Mouse (Mus musculus) heart, embryonic 12.5 days (tissue): ENCODE measurements around the gene Crebzf. TPM values are rescaled to one million over a fixed set of nuclear protein-coding genes. Genes with fewer than 3 reads are reported as not detected.

Experiments used
- ATAC-seq: fragments of 200-750 bp; cut with Nextera tagmentation; 2 replicates; pipeline ENCODE4 v1.8.0; 2017; ENCODE audit warnings: moderate TSS enrichment, moderate library complexity; ENCODE audit not compliant: insufficient number of reproducible peaks, low FRiP score
- H3K27ac ChIP-seq: fragments of 300-500 bp; sonication (generic); 2 replicates; pipeline ENCODE4 v1.5.1; 2016; ENCODE audit warnings: mild to moderate bottlenecking, moderate library complexity; ENCODE audit not compliant: poor library complexity, severe bottlenecking
- H3K27me3 ChIP-seq: fragments of 300-500 bp; sonication (generic); replicated peaks from 2 replicates; pipeline ENCODE4 v1.6.1; 2016; ENCODE audit warnings: mild to moderate bottlenecking, moderate library complexity
- H3K36me3 ChIP-seq: fragments of 300-500 bp; sonication (generic); 2 replicates; pipeline ENCODE4 v1.6.1; 2016; ENCODE audit warnings: mild to moderate bottlenecking, moderate library complexity
- H3K4me1 ChIP-seq: fragments of 300-500 bp; sonication (generic); replicated peaks from 2 replicates; pipeline ENCODE4 v1.6.1; 2016; ENCODE audit warnings: mild to moderate bottlenecking
- H3K4me2 ChIP-seq: fragments of 300-500 bp; sonication (generic); 2 replicates; pipeline ENCODE4 v1.6.1; 2016; ENCODE audit warnings: mild to moderate bottlenecking, moderate library complexity
- H3K4me3 ChIP-seq: fragments of 300-500 bp; sonication (generic); 2 replicates; pipeline ENCODE4 v1.5.1; 2016; ENCODE audit warnings: mild to moderate bottlenecking
- H3K9ac ChIP-seq: fragments of 300-500 bp; sonication (generic); 2 replicates; pipeline ENCODE4 v1.6.1; 2016; ENCODE audit warnings: mild to moderate bottlenecking, moderate library complexity
- H3K9me3 ChIP-seq: fragments of 300-500 bp; sonication (generic); replicated peaks from 2 replicates; pipeline ENCODE4 v1.6.1; 2016; ENCODE audit warnings: mild to moderate bottlenecking, moderate library complexity
- WGBS: fragments of 180-500 bp; shearing (Covaris S2); methylation state at CpG from one replicate; pipeline ENCODE4 v1.1.7; 2016; 5-methylcytosine and 5-hydroxymethylcytosine counted together
- polyA plus RNA-seq: library from polyadenylated mRNA; unstranded; fragments of >200 nt; fragmentation: Nextera tagmentation; extraction: Ambion mirVana; gene quantifications from 2 replicates; pipeline ENCODE4 v1.2.1, GENCODE M21; 2016

Gene Crebzf
- polyA plus RNA-seq = 38.7 and 39.5 TPM in 2 replicates

GRCm38 (mm10) chr7:90442518-90443080, at the start of gene Crebzf:
Gene Crebzf, plus strand, starts transcription at chr7:90442729.
- Histone ChIP-seq H3K36me3 (0 out of 2 replicates have a peak, but pooled peaks cover 3% of the 10 kb centered on the region), H3K9ac (peak within 1 kb of the TSS; percentile 96), H3K4me3 (peak within 1 kb of the TSS; percentile 74), H3K27me3 (no peaks in the 10 kb centered on the region), H3K27ac (peak within 1 kb of the TSS; percentile 99), H3K4me1 (peaks cover 2% of the 10 kb centered on the region), H3K9me3 (no peaks in the 10 kb centered on the region), H3K4me2 (peak within 1 kb of the TSS; percentile 96)
- peak; percentile 96 for ATAC-seq
- under 1% methylated on average over 47 of the region's 54 CpGs for WGBS

GRCm38 (mm10) chr7:90395073-90395472, 47.5 kb upstream of the Crebzf start:
- no peak overlapping the region for H3K9ac ChIP-seq
- H3K27me3 ChIP-seq = no peaks in the 10 kb centered on the region
- ATAC-seq = no peak
- H3K27ac ChIP-seq = 0 out of 2 replicates have a peak overlapping the region, but pooled peaks have one; percentile 28
- 30% methylated on average over 4 of the region's 4 CpGs for WGBS
- H3K36me3 ChIP-seq = no peaks in the 10 kb centered on the region
- no peaks in the 10 kb centered on the region for H3K9me3 ChIP-seq
- no peak overlapping the region for H3K4me3 ChIP-seq
- peaks cover 13% of the 10 kb centered on the region for H3K4me1 ChIP-seq
- H3K4me2 ChIP-seq = no peak overlapping the region

GRCm38 (mm10) chr7:90395928-90396327, 46.6 kb upstream of the Crebzf start:
- ATAC-seq = no peak
- Histone ChIP-seq H3K4me1 (peaks cover 13% of the 10 kb centered on the region), H3K27me3 (no peaks in the 10 kb centered on the region), H3K36me3 (no peaks in the 10 kb centered on the region), H3K27ac (peak overlapping the region; percentile 29; the same call in 1 of the 2 replicates), H3K9ac (no peak overlapping the region), H3K4me2 (no peak overlapping the region), H3K4me3 (no peak overlapping the region), H3K9me3 (no peaks in the 10 kb centered on the region)
- 41% methylated on average over 5 of the region's 5 CpGs for WGBS

- no peaks in the 10 kb centered on the region for H3K4me1 ChIP-seq
- no peaks in the 10 kb centered on the region for H3K27me3 ChIP-seq
- no peaks in the 10 kb centered on the region for H3K36me3 ChIP-seq
- no peak overlapping the region for H3K27ac ChIP-seq
- no peaks in the 10 kb centered on the region for H3K9me3 ChIP-seq
- no peak overlapping the region for H3K4me2 ChIP-seq
- ATAC-seq = no peak
- H3K4me3 ChIP-seq = no peak overlapping the region
- H3K9ac ChIP-seq = no peak overlapping the region
- WGBS = 56% methylated on average over 3 of the region's 3 CpGs
Observed at GRCm38 (mm10) chr7:90409934-90410333, 32.6 kb upstream of the Crebzf start.

- Histone ChIP-seq H3K4me1 (0 out of 2 replicates have a peak, but pooled peaks cover 4% of the 10 kb centered on the region), H3K27ac (no peak within 1 kb of the TSS), H3K4me2 (peak within 1 kb of the TSS; percentile 85), H3K27me3 (no peaks in the 10 kb centered on the region), H3K36me3 (no peaks in the 10 kb centered on the region), H3K9me3 (no peaks in the 10 kb centered on the region), H3K4me3 (peak within 1 kb of the TSS; percentile 49), H3K9ac (peak within 1 kb of the TSS; percentile 71)
- peak; percentile 99 for ATAC-seq
- WGBS = 15% methylated on average over 29 of the region's 29 CpGs
Observed at GRCm38 (mm10) chr7:90426020-90427001, 16.2 kb upstream of the Crebzf start, which contains the start of gene Ccdc89. Gene Ccdc89, plus strand, starts transcription at chr7:90426577.

- H3K9ac ChIP-seq = peak overlapping the region; percentile 71
- no peaks in the 10 kb centered on the region for H3K36me3 ChIP-seq
- peak overlapping the region; percentile 85 for H3K4me2 ChIP-seq
- WGBS = 47% methylated on average over 9 of the region's 9 CpGs
- peak overlapping the region; percentile 49 for H3K4me3 ChIP-seq
- H3K9me3 ChIP-seq = no peaks in the 10 kb centered on the region
- H3K4me1 ChIP-seq = 0 out of 2 replicates have a peak, but pooled peaks cover 4% of the 10 kb centered on the region
- no peaks in the 10 kb centered on the region for H3K27me3 ChIP-seq
- ATAC-seq = no peak
- no peak overlapping the region for H3K27ac ChIP-seq
Observed at GRCm38 (mm10) chr7:90427006-90427405, 15.5 kb upstream of the Crebzf start.

GRCm38 (mm10) chr7:90432221-90432620, 10.3 kb upstream of the Crebzf start:
- no peak overlapping the region for H3K4me2 ChIP-seq
- H3K27me3 ChIP-seq = no peaks in the 10 kb centered on the region
- no peaks in the 10 kb centered on the region for H3K9me3 ChIP-seq
- ATAC-seq = no peak
- no peak overlapping the region for H3K4me3 ChIP-seq
- H3K27ac ChIP-seq = no peak overlapping the region
- no peak overlapping the region for H3K9ac ChIP-seq
- no peaks in the 10 kb centered on the region for H3K36me3 ChIP-seq
- H3K4me1 ChIP-seq = no peaks in the 10 kb centered on the region

- no peak overlapping the region for H3K27ac ChIP-seq
- no peak overlapping the region for H3K4me2 ChIP-seq
- no peaks in the 10 kb centered on the region for H3K36me3 ChIP-seq
- H3K9me3 ChIP-seq = no peaks in the 10 kb centered on the region
- no peaks in the 10 kb centered on the region for H3K27me3 ChIP-seq
- WGBS = 79% methylated on average over 4 of the region's 4 CpGs
- no peak overlapping the region for H3K4me3 ChIP-seq
- no peak overlapping the region for H3K9ac ChIP-seq
- ATAC-seq = no peak
- H3K4me1 ChIP-seq = no peaks in the 10 kb centered on the region
Observed at GRCm38 (mm10) chr7:90440044-90440443, 2.5 kb upstream of the Crebzf start.

GRCm38 (mm10) chr7:90442070-90442469, 459 bp upstream of the Crebzf start:
- WGBS = 15% methylated on average over 4 of the region's 4 CpGs
- H3K4me1 ChIP-seq = no peaks in the 10 kb centered on the region
- H3K27me3 ChIP-seq = no peaks in the 10 kb centered on the region
- H3K4me2 ChIP-seq = peak overlapping the region; percentile 96
- H3K36me3 ChIP-seq = no peaks in the 10 kb centered on the region
- peak overlapping the region; percentile 99; the same call in 1 of the 2 replicates for H3K27ac ChIP-seq
- H3K4me3 ChIP-seq = peak overlapping the region; percentile 74
- no peaks in the 10 kb centered on the region for H3K9me3 ChIP-seq
- H3K9ac ChIP-seq = peak overlapping the region; percentile 96; the same call in 1 of the 2 replicates
- ATAC-seq = no peak

GRCm38 (mm10) chr7:90443101-90444091, 867 bp downstream of the Crebzf start:
- Histone ChIP-seq H3K9ac (peak overlapping the region; percentile 96), H3K36me3 (0 out of 2 replicates have a peak, but pooled peaks cover 3% of the 10 kb centered on the region), H3K4me3 (peak overlapping the region; percentile 74), H3K27me3 (no peaks in the 10 kb centered on the region), H3K9me3 (no peaks in the 10 kb centered on the region), H3K27ac (peak overlapping the region; percentile 99), H3K4me2 (peak overlapping the region; percentile 96), H3K4me1 (peaks cover 3% of the 10 kb centered on the region)
- WGBS = under 1% methylated on average over 122 of the region's 123 CpGs
- ATAC-seq = peak; percentile 81
